Mouse (Mus musculus) spleen, adult 2 months (tissue): ENCODE results near the gene Zfp358.

ENCODE experiments used
- CTCF ChIP-seq: fragments of 200-500 bp; IDR thresholded peaks from 2 replicates; pipeline ENCODE4 v1.5.1; 2011; ENCODE audit warnings: mild to moderate bottlenecking, inconsistent platforms; ENCODE audit not compliant: insufficient read depth, insufficient read length, insufficient replicate concordance; ENCODE audit errors: extremely low read depth
- POLR2A ChIP-seq: fragments of 200-500 bp; IDR thresholded peaks from 2 replicates; pipeline ENCODE4 v1.6.1; 2011; ENCODE audit warnings: low read depth, low read length, inconsistent platforms

- TF ChIP-seq POLR2A (no peak), CTCF (no peak)
These were observed 24.2 kb downstream of the Zfp358 start for GRCm38 (mm10) chr8:3517117-3517495.
